Comparison of ENCODE assay signal across 22 mouse cellular contexts in the genomic region with DNA sequence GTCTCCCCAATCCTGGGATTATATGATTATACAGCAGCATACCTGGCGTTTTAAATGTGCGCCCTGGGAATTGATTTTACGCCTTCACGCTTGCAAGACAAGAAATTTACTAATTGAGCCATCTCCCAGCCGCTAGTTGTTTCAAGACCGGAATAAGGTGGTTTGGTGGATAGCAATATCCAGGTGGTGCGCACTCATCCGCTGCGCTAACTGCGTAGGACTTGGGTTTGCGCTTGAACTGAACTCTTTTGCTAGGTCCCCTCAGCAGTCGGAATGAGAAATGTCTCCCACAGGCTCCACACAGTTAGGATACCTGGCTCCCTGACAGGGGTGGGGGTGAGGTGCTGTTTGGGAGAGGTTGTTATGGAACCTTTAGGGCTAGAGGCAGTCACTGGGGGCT.
"Had no signal": no experiment of that assay in that cellular context is flagged by ENCODE, and none has a peak within 500 bp of the region (broad histone marks: within the 10 kb centered on the region; RNA-seq: fewer than 3 reads in every experiment).

No protein-coding gene starts in this region.

- DNase-seq: gastrocnemius, postnatal 14 days; gastrocnemius, postnatal 36 days; heart, adult 11 months; heart, adult 2 months; heart, postnatal 14 days; heart, postnatal 36 days; kidney, adult 18-20 months; kidney, adult 8-10 months; kidney, postnatal 10 days; kidney, postnatal 25 days; kidney, postnatal 4 days; layer of hippocampus, postnatal 36 days; left cerebral cortex, postnatal 4 days; liver; liver, embryonic 13.5 days had no signal

- H3K4me3 ChIP-seq: heart, adult 2 months; heart, embryonic 13.5 days; heart, embryonic 15.5 days; intestine, embryonic 15.5 days; layer of hippocampus, adult 2 months; limb, embryonic 12.5 days; liver, embryonic 13.5 days; liver, embryonic 15.5 days had no signal

- H3K27me3 ChIP-seq: intestine, embryonic 15.5 days; liver, embryonic 15.5 days had no signal

- H3K36me3 ChIP-seq: heart, embryonic 13.5 days; heart, embryonic 15.5 days; intestine, embryonic 15.5 days; limb, embryonic 12.5 days; liver, embryonic 13.5 days; liver, embryonic 15.5 days had no signal

- H3K4me1 ChIP-seq: liver, embryonic 15.5 days had no signal

- H3K9me3 ChIP-seq: heart, embryonic 13.5 days; heart, embryonic 15.5 days; intestine, embryonic 15.5 days; limb, embryonic 12.5 days; liver, embryonic 13.5 days; liver, embryonic 15.5 days had no signal

- H3K27ac ChIP-seq: heart, adult 2 months; heart, embryonic 13.5 days; heart, embryonic 15.5 days; hindbrain, embryonic 14.5 days; intestine, embryonic 15.5 days; layer of hippocampus, adult 2 months; limb, embryonic 12.5 days; liver, embryonic 13.5 days; liver, embryonic 15.5 days had no signal
